Mouse (Mus musculus): ENCODE measurements around the gene Tcl1b2.
"Not testable (repeated sequence)": the region's sequence is repeated elsewhere in the genome, so short reads cannot be mapped to it uniquely, and the experiment has no call there.

DNA sequence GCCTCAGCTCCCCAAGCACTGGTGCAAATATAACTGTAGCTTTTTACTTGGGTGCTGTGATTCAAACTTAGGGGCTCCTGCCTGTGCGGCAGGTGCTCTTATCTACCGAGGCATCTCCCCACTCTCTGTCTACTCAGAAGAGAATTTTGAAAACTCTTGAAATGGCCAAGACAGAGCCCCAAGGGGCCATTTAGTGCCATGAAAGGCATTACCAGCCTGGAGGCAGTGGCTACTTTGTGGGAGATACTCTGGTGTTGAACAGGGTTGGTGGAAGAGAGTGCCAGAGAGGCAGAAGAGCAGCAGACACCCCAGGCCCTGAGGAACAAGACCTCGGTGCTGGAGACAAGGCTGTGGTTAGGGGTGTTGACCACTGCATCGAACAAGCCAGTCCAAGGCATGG, 11.0 kb upstream of the Tcl1b2 start:
- TF ChIP-seq EP300 (optimal IDR thresholded peaks at IDR 0.05); CTCF (IDR thresholded peaks at IDR 0.05; ENCODE audit: low read depth): not testable (repeated sequence)

Measured in stomach, postnatal 0 days (tissue).